Mouse (Mus musculus) T-cell, adult 2 months (primary cell): ENCODE measurements at regions not wholly inside any gene's neighbourhood (a gene's known extent, or its start where the extent isn't known, plus 50 kb on each side); places are given as distances from the start of the nearest gene placed in this dataset.

Experiments used
- DNase-seq: peaks from one replicate; pipeline ENCODE4 v3.0.0; 2022; ENCODE audit warnings: low spot score

DNA sequence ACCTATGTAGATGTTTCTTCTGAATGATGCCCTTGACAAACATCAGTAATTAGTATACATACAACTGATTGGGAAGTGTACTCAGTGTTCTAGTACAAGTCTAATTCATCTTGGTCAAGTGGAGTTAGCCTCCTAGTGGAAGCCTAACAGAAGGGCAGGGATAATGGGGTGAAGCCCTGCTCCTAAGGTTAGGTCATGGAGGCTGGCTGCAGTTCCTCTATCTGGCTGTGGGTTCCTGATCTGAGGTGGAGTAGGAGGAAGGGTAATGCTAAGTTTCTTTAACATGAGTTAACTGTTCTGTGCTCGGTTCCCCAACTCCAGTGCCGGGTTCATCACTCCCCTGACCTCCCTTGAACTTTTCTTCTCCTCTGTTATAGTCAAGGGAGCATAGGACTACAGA is 281.1 kb upstream of the Tle3 start:
- DNase-seq = no peak

DNA sequence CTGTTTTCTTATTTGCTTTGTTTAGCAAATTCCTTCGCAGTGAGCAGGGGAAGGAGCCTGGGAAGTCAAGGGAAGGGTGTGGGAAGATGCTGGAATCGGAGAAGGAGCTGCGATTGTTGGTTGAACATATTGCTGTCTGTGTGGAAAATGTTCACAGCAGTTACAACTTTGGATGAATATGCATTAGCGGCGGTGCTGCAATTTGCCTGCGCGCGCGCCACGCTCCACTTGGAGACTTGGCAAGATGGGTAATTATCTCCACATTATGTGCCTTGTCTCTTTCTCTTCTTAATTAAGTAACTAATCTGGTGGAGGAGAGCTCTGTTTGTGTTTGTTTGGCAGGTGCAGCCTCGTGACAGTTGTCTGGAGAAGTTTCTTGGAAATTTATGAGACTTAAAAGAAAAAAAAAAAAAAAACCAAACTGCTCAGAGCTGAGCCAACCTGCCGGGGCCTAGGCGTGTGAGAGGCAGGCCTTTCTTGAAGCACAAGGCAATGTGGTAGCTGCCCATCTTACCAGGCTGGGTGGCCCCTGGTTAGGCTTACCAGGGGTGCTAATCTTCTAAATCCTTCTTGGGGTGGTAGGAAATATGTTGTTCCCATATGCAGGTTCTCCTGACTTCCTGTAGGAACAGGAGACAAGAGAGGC is 279.2 kb upstream of the Tle3 start:
- no peak for DNase-seq

DNA sequence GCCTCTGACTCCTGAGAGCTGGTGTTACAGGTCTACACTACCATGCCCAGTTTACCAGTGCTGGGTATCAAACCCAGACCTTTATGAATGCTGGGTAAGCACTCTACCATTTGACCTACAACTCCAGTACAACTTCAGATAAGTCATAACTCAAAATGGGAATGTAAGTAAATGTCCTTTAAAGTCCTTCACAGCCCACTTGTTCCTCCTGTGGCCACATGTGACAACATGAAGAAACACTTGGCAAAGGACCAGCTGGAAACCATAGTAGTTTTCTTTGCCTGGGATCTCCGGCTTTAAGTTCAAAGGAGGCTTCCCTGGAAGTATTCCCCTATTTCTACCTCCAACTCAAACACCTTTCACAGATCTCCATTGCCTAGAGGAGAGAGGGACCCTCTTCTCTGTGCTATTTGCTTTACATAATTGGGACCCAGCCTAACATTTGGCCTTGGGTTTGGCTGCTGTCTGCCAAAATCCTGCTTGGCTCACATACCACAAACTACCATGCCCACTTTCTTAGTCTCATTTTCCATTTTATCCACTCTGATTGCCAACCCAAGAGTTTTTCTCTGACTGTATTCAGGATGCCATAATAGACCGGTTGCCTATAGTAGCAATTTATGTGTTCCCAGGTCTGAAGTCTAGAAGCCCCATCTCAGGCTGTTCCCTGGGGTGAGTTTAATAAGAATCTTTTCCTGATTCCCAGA is 276.9 kb upstream of the Tle3 start:
- no peak for DNase-seq

DNA sequence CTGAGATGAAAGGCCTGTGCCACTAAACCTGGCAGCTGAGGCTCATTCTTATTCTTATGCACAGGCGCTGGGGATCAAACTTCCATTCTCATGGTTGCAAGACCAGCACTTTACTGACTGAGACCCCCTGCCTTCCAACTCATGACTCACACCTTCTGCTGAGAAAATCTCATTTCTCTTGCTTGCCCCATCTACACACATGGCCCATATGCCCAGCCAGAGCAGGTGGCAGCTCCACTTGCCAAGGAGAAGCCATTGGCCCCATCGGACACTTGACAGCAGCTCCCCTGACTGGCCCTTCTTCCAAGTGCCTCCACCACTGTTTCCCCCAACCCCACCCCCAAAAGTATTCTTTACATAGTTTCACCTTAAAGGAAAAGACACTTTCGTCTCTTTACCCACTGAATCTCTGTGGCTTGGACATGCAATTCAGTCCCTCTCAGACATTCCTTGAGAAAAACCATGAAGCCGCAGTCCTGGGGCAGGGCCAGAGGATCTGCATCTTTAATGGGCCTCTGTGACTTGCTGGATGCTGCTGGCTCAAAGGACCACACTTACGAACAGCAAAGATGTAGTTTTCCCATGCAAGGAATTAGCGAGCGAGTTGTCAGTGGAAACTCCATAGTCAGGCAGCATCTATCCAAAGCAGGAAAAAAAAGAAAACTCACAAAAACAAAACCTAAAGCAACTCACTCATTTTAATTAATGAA is 270.3 kb upstream of the Tle3 start:
- no peak for DNase-seq

DNA sequence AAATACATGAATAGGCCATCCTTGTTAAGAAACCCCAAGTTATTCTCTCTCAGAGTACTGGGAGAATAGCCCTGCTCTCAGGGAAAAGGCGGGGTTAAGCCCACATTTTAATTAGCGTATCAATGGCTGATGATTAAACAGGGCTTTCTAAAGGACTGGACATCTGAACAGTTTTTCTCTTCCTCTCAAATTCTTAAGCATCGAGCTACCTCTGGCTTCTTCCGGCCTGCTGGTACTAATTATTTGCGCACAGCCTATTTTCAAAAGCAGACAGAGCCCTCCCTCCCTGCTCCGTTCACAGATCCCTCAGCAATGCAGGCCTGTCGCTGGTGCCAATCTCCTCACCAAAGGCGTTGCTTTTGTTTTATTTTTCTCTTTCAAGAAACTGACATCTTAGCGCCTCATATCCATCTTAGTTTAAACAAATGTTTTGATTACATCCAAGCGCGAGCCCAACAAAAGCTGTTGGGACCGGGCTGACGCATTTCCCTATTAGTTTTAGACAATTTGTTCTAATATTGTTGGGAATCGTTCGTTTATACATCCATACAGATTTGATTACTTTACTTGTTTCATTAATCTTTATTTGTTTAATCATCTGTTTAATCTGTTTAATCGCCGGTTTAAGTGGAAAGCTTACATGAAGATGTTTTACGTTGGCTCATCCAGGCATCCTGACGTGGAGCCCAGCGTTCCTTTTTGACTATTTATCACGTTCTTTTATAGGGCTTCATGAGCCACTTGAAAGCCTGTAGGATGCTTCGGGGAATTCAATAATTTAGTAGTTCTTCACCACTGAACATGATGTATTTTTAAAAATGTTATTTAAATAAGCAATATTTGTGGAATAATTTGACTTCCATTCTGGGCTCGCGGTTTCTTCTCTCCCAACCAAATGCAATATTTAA is 269.5 kb upstream of the Tle3 start:
- DNase-seq = no peak

DNA sequence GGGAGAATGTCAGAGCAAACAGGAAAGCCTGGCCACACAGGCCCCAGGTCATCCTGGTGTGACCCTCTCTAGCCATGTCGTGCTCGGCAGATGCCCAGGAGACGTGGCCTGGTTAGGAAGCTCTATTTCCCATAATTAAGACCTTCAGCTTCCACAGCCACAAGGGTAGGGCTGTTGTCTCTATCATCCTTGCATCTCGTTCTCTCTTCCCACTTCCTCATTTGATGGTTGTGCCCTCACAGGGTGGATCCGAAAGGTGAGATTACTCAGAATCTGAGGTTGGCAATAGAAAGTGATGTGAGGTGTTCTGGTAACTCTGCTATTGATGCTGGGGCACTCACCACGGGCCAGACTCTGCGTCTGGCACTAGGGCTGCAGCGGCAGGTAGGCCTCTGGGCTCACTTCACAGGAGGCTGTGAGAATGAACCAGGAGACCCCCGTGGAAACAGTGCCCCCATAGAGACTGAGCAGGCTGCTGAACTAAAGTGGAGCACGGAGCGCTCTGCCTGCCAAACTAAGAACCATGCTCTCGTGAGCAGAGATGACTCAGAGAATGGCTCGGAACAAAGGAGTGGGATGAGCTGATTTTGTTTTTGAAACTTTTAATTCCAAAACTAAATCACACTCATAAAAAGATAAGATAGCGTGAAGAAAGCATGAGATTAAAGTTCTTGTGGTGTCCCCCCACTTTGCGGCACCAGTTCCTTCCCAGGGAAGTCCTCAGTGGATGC is 266.5 kb upstream of the Tle3 start:
- no peak for DNase-seq

DNA sequence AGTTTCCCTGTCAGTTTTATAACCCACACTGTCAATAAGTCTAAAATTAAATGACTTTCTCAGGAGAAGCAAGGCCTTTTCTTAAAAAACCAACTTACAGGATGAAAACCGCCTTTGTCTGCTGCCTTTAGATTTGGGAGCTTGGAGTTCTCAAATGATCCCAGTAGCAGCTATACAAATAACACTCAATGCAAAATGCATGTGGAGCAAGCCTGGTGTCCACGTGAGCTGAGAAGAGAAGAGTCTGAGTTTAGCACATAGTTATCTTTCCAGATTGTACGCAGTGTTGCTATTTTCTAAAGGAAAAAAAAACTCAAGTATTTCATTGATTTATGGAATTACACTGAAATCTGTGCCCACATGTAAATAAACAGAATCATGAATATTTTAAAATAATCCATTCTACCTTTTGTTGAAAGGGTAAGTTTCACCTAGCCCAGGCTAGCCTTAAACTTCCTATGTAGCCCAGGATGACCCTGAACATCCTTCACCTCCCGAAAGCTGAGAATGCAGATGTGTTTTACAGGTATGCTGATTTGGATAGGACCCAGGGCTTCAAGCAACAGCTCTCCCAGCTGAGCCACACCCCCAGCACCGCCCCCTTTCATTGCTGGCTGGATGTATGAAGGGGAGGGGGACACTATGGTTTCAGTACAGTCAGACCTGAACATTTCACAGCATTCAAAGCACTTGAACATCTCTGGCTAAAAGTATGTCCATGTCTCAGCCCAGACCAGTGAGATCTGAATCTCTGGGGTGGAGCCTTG is 262.5 kb upstream of the Tle3 start:
- DNase-seq = no peak

DNA sequence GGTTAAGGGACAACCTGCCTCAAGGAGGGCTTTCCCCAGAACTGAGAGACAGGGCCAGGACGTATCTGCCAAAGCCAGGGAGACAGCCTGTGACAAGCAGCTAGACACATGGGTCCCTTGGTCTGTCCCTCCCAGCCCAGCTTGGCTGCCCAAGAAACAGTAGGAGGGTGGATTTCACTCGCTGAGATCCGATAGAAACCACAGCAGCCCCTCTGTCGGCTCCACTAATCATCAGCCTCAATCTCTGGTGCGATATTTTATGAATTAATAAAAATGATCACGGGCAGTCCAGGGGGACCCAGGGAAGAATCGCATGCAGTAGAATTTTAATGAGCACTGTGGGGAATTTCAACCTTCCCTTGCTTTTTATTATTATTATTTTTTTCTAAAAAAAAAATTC is 261.0 kb upstream of the Tle3 start:
- no peak for DNase-seq

DNA sequence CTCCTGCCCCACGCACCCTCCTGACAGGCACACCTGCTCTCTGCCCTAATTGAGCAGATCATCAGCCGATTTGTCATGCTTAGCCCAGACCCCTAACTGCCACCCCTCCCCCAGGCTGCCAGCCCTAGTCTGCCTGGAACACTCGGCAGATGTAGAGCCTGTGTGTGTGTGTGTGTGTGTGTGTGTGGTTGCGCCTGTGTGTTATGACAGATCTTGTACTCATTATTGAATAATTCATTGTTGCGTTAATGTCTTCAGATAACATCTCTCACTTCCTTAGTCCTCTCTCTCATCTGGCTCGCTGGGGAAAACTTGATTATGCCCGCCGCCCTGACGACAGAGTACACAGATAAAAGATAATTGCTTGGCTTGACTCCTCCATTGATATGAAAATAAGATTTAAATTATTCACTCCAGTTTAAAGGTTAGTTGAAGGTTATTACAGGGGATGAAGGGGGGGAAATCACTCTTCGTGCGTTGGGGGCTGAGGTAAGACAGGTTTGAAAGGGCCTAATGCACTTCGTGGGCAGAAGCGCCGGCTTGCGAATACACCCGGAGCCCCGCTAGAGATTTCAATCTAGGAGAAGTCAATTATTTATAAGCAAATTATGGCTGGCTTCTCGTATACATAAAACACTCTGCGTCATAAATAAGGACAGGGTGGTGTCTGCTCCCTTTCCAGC is 260.3 kb upstream of the Tle3 start:
- DNase-seq = no peak

DNA sequence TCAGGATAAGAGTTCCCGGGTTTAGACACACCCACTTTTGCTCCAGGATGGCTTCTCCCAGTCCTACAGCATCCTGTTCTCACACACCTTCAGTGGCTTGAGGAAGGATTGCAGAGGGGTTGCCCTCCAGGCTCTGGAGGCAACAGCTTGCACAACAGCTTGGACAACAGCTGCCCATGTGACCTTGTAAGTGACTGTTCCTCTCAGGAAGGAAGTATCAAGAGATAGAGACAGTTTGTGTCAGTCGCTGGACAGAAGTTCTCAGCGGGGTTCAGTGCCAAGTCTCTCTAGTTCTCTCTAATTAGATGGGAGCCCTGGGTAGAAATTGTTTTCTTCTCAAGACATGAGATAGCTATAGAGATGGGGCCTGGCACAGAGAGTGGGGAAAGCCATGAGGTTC is 252.9 kb upstream of the Tle3 start:
- no peak for DNase-seq

DNA sequence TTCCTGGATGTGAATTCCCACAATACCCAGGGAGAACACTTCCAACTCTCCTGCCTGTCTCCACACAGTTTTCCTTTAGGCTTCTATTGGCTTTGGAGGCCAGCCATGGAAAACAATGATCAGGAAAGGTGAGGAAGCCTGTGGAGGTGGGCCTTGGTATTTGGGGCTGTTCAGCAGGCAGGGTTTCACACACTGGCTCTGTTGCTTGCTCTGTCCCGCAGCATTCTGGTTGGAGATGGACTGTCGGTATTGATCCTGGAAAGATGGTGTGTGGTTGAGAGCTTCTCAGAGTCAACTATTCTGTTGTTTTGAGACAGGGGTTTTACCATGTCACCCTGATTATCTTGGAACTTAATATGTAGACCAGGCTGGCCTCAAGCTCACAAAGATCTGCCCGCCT is 251.6 kb upstream of the Tle3 start:
- no peak for DNase-seq

DNA sequence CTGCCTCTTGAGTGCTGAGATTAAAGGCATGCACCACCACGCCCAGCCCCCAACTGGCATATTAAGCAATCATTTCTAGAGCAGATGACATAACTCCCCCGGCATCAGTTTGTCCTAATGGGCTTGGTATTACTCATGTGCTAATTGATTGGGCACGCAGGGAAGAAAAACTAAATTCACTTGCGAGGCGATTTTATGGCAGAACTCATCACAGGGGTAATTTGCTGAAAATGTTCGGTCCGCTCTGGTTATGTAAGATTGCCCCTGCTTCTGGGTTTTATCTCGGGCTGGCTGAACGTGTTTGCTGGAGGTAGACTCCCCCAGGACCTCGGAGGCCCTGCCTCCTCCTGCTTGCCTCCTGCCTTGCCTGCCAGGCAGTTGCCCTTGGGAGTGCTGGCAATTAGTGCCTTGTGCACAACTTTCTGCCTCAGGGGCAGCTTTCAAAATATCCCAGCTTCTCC is 251.2 kb upstream of the Tle3 start:
- no peak for DNase-seq

DNA sequence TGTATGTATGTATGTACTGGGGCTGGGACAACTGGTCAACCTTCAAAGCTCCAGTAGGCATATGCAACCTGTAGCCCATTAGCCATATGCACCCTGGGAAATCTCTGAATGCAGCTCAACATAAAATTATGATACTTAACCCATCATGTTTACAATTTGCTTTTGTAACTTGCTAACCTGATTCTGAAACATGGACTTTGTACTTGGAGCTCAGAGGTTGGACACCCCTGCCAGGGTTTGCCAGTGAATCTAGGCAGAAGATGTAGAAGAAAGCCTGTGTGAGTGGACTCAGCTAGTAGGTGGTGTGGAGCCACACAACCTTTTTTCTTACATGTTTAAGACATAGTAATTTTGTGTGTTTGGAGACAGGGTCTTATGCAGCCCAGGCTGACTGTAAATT is 248.7 kb upstream of the Tle3 start:
- no peak for DNase-seq

DNA sequence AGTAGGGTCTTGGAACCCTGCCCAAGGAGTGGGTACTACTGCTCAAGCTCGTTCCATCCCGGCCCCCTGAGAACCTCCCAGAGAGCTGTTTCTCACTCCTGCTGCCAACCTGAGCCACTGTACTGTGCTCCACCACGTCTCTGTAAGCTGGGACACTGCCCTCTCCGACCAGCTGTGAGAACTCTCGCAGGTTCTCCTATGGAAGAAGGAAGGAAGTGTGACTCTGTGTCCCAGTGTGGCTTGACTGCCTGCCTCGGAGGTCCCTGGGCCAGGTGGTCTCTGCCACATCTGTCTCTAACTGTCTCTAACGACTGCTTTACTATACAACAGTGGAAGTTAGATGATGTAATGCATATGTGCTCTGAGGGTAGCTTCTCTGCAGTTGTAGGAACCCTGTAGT is 246.4 kb upstream of the Tle3 start:
- DNase-seq = no peak

DNA sequence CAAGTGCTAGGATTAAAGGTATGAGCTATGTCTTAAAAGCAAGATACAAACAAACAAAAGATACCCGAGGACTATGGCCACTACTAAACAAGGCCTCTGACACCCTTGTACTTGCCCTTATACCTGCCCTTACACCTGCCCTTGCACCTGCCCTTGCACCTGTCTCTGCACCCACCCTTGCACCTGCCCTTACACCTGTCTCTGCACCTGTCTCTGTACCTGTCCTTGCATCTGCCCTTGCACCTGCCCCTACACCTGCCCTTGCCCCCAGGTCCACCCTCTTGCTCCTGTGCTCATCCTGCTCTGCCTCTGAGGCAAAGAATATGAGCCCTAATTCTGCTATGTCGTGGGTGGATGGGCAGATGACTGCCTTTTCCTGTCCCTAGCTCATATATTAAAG is 244.1 kb upstream of the Tle3 start:
- no peak for DNase-seq

DNA sequence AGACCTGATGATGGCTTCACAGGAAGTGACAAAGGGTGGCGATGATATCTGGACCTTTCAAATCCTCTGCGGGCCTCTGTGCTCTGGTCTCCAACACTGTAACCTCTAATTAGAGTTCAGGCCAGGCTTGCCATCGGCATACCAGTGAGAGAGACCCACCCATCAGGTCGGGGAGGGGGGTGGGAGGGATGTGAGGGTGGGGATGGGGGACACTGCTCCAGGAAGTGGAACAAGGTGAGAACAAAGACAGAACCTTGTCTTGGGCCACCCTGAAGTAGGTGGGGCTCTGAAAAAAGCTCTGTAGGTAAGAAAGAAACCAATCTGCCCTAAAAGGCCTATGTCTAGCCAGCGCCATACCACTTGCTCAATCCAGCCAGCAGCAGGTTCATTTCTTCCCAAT is 243.0 kb upstream of the Tle3 start:
- DNase-seq = no peak

DNA sequence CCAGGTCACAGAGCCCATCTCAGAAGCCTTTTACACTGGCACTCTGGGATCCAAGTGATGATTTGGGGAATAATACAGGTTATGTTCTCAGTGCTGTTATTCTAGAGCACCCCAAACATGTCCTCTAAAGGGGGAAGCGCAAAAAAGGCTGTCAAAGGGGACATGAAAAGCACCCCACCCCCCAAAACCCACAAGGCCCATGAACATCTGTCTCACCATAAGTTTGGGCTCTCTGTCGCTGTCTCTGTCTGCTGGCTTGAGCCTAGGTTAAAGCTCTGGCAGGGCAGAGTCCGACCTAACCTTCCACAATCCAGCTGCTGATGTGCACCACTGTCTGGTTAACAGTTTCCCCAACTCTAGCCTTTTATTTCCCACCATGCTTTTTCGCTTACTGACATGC is 241.3 kb upstream of the Tle3 start:
- DNase-seq = no peak

DNA sequence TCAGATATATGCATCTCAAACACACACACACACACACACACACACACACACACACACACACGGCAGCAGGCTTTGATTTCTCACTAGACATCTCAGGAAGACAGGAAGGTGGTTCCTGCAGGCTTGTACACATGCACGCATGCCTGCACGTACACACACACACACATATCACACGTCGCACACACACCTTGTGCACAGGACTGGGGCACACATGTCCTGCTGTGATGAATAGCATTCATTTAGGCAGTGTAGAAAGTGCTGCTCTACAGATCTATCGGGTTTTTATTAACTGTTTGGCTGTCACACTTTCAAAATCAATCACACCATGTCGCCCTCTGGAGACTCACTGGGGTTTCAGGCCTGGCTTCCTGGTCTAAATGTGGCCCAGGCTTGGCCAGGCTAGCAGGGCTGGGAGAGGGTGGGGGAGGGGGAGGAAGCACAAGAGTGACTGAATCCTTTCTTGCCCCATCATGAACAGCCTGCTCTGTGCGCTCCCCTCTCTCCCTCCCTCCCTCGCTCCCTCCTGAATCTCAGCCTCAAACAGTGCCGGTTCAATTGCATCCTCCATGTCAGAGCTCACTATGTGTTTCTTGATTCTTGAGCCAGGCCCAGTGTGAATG is 236.8 kb upstream of the Tle3 start:
- DNase-seq = no peak

DNA sequence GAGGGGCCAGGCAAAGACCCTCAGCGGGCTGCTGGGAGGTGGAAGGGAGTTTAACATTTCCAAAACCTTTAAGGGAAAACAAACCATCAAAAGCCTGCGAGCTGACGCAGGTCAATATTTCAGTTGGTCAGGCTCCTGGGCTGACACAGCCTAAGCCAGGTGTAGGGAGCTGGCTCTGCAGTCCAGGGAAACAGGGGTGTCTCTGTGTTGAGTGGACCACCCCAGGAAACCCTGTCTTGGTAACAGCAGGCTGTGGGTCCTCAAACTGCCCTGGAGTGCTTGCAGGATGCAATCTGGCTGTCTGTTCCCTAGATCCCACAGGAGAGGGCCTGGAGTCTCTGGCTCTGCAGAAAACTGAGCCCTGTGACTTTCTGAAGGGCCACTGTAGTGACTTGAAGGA is 236.2 kb upstream of the Tle3 start:
- DNase-seq = no peak
